Mouse (Mus musculus): Measurements from ENCODE around the gene Ubb.

Gene Ubb

DNA sequence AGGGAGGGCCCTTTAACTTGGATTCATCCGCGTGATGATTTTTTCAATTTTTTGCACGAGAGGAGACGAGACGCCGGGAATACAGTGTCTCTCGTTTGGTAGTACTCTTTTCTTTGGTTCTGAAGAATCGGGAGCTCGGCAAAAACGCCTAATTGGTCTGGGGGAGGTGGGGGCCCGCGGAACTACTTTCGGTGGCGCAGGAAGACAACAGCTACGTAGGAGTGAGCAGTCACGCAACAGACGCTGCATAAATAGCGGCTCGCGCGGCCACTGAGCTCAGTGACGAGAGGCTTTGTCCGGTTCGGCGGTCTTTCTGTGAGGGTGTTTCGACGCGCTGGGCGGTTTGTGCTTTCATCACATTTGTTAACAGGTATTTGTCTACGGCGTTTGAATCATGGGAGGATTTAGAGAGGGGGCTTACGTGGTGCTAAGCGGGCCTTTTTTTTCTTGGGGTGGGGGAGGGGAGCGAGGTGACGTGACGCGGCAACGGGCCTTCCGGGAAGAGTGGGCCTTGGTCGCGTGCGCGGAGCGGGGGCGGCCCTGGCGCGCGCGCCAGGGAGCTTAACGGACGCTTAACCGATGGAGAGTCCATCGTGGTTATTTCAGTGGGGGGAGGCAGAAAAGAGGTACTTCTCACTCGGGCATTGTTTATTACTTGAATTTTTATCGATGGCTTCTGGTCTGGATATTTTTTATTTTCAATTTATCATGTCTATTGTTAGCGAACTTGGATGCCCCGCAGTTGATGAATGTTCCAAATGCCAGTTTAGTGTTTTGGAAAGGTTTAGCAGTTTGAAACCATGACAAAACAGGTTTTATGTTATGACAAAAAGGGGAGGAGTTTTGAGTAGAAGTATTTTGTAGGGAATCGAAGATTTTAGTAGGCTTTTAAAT is 502 bp downstream of the Ubb start:
- DNase-seq = peak; percentile 93

DNA sequence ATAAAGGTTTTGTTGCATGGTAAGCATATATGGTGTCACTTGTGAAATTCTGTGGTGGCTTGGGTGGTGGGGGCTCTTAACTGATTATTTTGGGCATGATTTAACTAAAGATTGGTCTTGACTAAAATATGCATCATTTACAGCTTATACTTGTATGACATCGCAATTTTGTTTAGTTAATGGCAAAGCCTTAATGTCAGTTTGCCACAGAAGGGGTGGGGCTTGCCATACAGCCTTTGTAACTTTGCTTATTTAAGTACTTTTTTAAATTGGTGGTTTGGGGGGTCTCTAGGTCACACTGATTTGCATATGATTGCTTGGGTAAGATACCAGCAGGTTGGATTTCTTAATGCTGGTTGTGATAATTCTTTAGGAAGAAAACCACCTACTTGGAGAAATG is 2.2 kb downstream of the Ubb start:
- no peak for DNase-seq

DNA sequence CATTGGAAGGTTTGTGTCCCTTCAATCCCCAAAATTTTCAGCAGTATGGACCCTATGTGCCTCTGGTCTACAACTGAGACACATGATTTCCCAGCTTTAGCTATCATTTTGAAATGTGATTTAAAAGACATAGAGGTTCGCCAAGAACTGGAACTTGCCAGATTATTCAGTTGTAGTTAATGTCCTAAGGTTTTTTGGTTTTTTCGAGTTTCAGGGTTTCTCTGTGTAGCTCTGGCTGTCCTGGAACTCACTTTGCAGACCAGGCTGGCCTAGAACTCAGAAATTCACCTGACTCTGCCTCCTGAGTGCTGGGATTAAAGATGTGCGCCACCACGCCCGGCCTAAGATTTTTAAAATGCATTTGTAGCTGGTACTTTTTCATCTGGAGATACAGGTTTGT is 2.7 kb downstream of the Ubb start:
- DNase-seq = no peak

DNA sequence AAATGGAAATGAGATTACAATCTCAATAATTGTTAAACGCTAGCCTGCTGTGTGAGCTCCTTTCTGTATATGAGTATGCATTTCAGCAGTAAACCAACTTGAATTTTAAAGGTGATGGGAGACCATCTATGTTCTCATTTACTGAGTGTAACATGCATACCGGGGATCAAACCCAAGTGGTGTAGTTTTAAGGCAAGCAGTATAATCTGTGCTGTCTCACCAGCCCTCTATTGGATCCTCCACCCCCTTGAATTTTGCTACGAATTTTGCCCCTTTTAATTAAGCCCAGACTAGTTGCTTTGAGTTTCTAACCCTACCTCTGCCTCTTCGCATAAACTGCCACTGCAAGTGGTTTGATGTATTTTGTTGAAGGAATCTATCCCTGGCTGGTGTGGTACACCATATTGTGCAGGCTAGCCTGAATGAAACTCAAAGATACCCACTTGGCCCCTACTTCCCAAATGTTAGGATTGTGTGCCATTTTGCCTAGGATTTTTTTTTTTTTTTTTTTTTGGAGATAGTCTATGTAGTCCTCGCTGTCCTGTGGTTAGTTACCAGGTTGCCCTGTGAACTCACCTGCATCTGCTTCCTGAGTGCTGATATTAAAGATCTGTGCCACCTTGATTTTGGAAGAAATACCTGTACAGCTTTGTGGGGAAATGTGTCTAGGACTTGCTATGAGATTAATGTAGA is 3.3 kb downstream of the Ubb start:
- no peak for DNase-seq

DNA sequence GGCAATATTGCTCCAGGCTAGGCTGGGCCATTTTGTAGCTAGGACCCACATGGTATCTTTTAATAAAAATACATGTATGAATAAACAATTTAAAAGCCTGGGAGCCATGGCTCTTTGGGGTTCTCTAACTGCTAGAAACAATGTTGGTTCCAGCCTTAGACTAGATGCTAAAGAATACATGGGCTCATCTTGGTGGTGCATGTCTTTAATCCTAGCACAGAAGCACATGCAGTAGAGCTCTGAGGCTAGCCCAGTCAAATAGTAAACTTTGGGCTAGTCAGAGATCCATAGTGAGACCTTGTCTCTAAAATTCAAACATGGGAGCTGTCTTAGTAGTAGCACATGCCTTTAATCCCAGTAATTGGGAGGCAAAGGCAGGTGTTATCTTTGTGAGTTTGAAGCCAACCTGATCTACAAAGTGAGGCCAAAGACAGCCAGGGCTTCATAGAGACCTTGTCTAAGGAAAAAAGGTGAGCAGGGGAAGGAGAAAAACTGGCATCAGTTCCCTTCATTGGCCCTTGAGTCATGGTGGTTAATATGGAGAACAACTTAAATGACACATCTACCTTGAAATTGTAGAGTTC is 4.1 kb downstream of the Ubb start:
- no peak for DNase-seq

DNA sequence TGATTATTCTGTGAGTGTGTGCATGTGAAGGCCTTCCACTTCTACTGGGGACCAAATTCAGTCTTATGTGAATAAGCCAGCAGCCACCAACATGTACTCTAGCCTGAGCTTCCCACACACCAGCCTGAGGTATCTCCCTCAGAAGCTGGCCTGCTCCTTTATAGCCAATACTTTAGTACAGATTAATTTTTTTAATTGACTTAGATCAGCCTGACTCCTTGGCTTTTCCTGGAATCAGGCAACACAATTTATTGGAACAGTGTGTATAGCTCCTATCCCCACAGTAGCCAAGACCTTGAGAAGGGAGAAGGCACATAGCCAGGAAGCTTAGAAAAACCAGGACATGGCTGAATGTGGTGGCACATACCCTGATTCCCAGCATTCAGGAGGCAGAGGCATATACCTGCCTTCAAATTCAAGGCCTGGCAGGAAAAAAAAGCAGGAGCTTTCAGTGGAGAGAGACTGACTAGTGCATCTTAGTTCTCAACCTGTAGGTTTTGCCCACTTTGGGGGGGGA is 5.0 kb downstream of the Ubb start:
- no peak for DNase-seq

DNA sequence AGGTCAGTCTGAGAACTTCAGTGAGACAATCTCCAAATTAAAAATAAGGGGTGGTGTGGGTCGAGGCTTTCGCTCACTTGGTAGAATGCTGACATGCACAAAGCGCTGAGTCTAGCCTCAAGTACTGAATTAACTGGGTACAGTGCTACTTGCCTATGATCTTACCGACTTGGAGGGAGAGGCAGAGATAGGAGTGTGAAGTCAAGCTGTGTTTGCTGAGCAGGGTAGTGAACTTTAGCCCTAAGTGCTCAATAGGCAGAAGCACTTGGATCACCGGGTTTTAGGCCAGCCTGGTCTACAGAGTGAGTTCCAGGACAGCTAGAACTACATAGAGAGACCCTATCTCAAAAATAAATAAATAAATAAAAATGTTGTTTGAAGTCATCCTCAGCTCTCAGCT is 6.2 kb downstream of the Ubb start:
- no peak for DNase-seq

DNA sequence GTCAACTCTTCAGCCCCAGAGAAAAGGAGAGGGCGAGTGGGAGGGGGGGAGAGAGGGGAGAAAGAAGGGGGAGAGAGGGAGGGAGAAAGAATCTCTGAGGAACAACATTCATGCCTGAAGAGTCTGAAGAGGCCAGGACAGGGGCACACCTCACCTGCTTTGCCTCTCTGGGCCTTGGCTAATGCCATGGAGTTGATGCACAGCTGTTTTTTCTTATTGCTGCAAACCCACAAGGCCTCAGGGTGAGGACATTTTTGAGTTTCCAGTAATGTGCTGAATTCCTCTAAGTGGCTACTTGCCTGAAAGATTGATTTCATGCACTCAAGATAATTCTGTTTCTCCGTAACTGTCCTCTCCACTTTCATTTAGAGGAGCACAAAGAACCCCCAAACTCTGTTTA is 7.2 kb downstream of the Ubb start:
- no peak for DNase-seq

DNA sequence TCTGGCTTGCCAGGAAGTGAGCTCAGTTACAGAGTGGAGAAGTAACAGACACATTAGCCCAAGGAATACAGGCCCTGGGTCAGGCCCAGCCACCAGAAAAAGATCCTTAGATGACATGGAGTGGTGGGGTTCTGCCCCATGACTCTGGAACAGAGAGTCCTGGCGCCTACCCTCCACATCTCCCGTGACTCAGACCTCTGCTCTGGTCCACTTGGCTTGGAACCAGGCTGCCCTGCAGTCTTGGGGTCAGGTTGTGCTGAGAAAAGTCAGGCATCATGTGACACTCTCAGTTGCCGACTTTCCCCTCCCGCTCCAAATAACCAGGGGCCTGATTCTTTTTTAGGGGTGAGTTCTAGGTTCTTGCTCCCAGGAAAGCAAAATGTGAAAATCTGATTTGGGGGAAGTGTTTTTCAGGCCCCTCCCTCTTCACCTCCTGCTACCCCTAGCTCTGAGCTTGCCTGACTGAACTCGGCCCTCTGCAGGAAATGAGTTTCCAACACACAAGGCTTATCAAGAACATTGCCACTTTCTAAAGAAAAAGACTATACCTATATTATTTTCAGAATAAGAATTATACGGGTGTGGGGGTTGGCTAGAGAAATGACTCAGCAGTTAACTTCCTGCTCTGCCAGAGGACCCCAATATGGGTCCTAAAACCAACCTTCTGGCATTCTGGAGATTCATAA is 8.1 kb downstream of the Ubb start:
- peak; percentile 28 for DNase-seq

DNA sequence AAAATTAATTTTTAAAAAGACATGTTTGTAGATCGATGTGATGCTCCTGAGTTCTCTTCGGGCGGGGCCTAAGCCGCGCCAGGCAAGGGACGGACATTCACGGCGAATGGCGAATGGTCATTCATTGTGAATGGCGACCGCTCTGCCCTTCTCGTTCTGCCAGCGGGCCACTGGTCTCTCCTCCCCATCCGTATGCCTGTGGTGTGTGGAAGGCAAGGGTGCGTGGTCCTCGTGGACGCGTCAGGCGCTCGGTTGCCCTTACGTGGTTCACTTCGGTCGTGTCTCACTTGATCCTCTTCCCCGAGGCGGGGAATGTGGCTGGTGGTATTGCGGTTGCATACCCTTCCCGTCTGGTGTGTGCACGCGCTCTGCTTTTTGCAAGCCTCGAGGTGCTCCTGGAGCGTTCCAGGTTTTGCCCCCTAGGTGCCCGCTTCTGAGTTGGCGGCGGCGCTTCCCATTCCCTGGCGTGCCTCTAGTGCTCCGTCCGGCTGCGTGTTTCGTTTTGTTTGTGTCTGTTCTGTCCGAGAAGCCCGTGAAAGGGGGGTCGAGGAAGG is 9.6 kb downstream of the Ubb start:
- DNase-seq = peak; percentile 23

DNA sequence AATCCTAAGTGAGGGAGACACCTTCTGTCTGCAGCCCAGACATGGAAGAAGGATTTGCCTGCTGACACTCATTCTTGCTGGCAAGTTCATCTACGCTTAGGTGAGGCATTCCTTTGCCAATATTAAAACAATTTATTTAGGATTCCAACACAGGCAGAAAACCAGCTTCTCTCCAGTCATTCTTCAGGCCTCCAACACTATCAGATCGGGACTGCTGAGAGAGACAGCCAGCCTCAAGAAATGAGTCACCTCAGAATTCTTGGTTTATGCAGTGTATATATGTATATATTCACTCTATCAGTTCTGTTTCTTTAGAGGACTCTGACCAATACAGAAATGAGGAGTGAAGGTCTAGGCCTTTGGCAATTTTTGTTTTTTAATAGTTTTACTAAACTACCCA is 12.6 kb downstream of the Ubb start:
- DNase-seq = no peak

DNA sequence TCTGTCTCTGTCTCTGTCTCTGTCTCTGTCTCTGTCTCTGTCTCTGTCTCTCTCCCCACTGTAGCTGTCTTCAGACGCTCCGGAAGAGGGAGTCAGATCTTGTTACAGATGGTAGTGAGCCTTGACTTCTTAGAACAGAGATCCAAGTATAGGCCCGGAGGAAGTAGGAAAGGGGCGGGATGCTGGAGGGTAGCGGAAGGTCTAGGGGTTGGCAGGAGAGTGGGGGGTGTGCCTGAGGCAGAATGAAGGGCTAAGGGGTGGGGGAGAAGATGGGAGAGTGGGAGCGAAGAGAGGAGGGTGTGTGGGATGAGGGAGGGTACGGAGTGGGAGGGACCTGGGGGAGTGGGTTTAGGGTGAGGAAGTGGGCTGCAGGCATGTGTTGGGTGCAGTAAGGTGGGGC is 14.8 kb downstream of the Ubb start:
- no peak for DNase-seq

DNA sequence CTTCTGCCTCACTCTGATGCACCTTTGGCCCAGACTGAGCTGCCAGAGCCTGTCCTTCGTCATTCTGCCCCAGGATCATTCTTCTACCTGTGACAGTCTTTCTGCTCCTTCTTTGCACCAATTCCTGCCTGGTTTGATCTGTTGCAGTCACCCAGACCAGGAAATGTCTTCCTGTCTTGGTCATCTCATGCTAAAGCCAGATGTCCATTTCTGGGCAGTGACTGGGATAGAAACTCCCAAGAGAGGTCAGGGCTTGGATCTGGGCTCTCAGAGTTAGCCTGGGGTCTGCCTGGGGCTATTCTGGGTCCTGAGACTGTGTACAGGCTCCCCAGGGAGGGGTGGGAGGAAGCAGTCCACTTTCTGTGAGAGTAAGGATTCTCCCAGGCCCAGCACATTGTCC is 15.2 kb downstream of the Ubb start:
- DNase-seq = no peak

DNA sequence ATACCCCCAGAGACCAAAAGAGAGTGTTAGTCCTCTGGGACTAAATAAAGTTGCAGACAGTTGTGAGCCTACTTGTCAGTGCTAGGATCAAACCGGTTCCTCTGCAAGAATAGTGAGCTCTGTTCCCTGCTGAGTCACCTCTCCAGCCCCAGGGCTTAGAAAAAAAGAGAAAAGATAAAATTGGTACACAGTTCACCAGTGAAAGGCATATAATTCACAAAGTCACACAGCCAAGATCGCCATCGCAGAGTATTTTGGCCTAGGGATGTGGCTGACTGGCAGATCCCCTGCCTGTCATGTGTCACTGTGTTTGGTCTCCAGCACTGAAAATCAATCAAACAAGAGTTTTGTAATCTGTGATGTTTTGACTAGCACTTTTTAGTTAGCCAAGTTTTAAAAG is 17.3 kb downstream of the Ubb start:
- no peak for DNase-seq

DNA sequence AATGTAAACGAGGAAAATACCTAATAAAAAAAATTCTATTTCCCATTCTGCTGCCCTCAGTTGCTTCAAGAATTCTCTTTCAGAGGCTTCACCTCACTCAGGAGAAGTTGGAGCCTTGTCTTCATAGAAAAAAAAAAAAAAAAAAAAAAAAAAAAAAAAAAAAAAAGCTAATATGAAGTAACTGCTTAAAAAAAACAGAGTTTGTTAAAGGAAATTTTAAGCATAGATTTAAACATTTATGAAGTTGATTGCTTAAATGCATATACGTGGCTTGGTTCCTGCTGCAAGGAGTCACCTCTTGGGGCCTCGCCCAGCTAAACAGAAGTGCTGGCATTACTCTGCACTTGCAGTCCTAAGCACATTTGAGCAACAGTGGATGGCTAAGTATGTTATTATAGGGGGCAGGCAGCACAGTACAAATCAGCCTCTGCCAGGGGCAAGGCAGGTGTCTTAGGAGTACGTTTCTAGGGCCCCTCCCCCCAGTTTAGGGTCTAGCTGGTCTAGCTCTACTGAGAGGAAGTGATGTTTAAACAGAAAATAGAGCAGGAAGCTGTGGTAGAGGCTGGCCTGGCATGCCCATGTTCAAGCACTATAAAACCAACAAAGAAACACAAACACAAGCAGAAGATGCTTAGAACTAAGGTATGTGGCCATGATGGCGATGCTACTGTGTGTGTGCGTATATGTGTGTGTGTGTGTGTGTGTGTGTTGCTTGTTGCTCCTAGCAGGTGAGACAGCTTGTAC is 23.2 kb downstream of the Ubb start, which contains the start of gene Trpv2:
Trpv2 (plus strand) TSS at position 528 of the 744 bp plus-strand sequence.
- peak; percentile 90 for DNase-seq

DNA sequence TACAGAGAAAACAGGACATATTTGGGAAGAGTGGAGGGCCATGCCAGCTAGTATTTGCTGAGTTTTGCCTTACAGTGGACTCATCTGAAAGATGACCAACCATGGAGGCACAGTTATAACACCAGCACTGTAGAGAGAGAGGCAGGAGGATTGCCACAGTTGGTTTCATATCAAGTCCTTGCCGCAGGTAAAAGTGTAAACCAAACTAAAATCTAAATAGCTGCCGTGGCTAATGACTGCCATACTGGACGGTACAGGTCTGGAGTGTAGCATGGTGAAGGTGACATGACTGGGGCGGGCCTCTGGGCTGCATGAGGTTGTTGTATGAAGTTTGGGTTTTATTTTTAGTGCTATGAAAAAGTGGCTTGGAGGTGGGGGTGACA is 23.7 kb downstream of the Ubb start:
- DNase-seq = no peak

DNA sequence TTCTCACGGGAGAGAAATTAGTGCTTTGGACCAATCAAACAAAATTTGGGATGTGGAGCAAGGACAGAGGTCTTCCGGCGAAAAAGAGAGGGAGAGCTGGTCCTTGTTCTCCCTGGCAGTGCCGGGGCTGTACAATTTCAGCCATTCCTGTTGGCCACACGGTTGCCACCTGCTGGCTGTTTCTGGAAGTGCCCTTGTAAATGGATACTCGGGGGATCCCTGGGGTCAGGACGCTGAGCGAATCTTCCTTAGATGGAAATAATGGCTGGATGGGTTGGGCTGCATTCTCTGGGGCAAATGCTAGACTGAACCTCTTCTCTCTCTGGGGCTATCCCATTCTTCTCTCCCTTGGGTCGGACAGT is 24.3 kb downstream of the Ubb start:
- DNase-seq = peak; percentile 90

DNA sequence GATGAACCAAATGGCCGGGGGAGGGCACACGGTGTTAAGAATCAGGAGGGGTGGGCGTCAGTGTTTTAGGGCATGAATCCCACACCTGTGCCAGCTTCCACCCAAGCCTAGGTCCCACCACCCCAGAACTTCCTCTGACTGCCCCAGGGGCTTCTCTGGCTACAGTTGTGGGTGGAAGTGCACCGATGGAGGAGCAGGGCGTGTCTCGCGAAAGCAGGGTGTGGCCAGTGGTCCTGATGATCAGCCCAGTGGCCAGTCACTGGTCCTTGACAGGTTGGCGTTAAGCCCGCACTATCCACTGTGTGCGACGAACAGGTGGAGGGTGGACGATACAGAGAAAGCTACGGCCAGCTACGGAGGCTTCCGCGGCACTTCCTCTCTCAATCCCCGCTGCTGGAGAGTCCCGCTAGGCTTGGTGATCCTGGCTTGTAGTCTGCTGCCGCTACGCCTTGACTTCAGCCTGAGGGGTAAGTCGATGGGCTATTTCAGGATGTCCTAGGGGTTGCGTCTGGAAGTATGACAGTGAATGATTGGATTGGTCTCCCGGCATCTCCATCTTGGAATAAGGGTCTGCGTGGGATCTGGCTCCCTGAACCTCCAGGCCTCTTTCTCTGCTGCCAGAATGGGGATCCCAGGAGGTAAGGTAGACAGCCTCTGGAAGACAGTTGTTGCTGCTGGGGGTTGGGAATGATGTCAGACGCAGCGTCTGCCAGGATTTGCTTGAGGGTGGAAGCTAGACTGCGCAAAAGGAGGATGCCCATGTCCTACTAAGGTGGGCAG is 24.9 kb downstream of the Ubb start:
- peak; percentile 51 for DNase-seq

DNA sequence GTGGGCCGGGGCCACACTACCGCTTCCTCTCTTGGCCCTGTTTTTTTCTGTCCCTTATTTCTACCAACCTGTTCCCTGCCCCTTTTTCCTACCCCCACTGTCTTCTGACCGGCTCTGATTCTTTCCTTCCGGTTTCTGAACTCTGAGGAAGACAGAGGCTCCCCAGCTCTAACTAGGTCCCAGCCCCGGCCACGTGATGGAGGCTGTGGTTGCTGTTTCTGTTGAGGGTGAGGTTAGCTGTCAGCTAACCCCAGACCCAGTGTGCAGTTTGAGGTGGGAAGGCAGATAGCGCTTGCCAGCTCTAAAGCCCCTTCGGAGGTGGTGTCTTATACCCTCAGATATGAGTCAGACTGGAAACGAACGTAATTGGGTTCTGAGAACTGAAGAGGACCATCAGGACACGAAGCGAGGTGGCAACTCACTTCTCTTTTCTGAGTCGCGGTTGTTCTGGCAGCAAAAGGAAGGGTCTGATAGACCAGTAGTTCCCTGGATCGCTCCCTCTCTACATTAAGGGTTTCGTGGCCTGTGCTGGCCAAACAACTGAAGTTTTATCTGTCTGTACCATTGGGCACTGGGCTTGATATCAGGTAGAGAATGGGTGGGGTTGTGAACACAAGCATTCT is 25.7 kb downstream of the Ubb start:
- DNase-seq = peak; percentile 86

DNA sequence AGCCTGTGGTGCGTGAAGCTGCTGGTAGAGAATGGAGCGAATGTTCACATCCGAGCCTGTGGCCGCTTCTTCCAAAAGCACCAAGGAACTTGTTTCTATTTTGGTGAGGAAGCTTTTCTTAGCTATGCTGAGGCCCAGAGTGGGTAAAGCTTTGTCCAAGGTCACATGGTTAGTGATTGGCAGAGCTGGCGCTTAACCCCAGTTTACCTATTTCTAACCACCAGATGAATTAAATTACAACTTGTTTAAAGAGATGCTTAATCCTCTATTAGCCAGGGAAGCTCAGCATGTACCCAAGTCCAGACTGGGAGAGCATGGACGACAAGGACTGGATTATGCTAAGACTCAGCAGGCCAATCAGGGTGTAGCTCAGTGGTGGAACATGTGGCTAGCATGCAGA is 32.1 kb downstream of the Ubb start:
- DNase-seq = no peak

DNA sequence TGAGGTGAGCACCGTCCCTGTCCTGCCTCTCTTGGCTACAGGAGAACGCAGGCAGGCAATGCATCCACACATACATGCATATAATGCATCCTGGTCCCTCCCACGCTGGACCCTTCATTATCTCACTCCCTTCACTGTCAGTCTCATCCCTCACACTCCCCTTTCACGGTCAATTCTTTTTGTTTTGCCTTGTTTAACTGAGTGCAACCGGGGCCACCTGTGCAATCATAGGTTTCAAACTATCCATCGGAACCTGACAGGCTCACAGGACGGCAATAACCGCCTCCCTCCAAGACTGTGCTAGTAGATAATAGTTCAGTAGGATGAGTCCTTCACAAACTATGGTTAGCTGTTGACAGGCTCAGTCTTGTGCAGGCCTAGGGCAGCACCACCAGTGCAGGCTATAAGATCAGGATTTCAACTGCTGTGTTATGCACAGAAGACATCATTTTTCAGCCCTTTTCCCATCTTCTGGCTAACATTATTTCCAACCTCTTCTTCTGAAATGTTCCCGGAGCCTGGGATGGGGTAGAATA is 33.8 kb downstream of the Ubb start:
- DNase-seq = no peak

Data from thymus, postnatal 14 days (tissue).